Mouse (Mus musculus): ENCODE data around the gene Pla2g4b.
A peak's percentile ranks its signal among the peaks of the same experiment; 100 is the strongest.

- TF ChIP-seq CTCF (IDR thresholded peaks at IDR 0.05; ENCODE audit: control insufficient read depth, insufficient read depth, low read length) = peak; percentile 24; the same call in 1 of the 2 replicates
- TF ChIP-seq POLR2A (IDR thresholded peaks at IDR 0.05; ENCODE audit: borderline replicate concordance, control insufficient read depth, low read depth, low read length) = no peak
Measured at GRCm38 (mm10) chr2:120076076-120076705, 43.0 kb downstream of the Pla2g4b start.

Data from bone marrow, adult 2 months (tissue).